Mouse (Mus musculus) kidney, adult 8-10 months (tissue): ENCODE results near the gene Wwox.
A peak's percentile ranks its signal among the peaks of the same experiment; 100 is the strongest.

ENCODE experiments used
- DNase-seq, 2 experiments: peaks; one replicate each; pipeline ENCODE4 v3.0.0; 2022

Gene Wwox

DNA sequence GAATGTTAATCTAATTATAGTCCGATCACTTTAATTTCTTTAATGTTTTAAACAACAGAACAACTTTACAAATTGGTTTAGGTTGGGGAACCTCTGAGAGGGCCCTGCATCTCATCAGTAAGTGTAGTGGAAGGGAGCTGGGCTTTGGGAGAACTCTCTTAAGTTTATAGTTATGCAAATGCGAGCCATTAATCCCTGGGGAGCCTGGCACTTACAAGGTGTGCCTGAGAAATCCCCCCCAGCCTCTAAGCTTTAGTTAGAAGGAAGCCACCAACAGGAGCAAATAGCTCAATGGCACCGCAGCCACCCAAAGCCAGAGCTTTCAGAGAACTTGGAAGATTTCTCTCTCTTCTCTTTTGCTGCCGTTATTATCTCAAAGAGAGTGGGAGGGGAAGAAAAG, 759.7 kb downstream of the Wwox start:
- DNase-seq: no peak

GRCm38 (mm10) chr8:115199616-115200150, 760.2 kb downstream of the Wwox start:
- DNase-seq: no peak

DNA sequence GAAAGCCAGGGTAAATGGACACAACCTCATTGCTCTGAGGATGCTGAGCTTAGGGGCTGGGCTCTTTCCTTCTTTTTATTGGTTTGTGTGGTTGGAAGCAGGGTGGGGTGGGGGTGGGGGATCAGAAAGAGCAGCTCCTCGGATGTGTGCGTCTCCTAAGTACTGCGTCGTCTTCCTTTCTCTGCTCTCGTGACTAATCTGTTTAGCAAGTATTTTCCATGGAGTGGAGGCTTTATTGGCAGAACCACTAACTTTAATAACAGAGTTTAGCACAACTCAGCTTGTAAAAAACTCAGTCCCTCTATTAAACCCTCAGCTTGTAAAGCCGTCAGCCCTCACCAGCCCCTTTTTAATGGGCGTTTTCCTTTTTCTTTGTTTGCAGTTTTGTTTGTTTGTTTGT, 762.3 kb downstream of the Wwox start:
- no peak for DNase-seq

GRCm38 (mm10) chr8:115207480-115207879, 768.0 kb downstream of the Wwox start:
- no peak for DNase-seq

GRCm38 (mm10) chr8:115208415-115209192, 769.1 kb downstream of the Wwox start:
- no peak for DNase-seq

- no peak for DNase-seq
Measured at GRCm38 (mm10) chr8:115210014-115210413, 770.6 kb downstream of the Wwox start.

DNA sequence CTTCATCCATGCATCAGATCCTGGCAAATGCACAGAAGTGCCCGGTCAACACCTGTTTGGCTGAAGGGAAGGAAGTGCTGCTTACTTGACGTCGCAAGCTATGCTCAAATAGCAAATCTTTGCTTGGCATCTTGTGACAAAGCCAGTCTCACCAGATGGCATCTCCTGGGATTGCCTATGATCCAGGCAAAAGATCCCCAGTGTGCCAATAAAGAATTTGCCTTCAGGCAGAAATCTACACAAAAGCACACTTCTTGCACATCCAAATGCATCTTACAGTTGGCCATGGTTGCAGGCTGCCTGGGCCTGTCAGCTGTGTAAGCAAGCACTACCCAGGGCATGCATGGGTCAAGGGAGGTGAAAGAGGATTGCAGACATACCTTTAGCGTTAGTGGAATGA, 773.7 kb downstream of the Wwox start:
- no peak for DNase-seq

GRCm38 (mm10) chr8:115214870-115215269, 775.4 kb downstream of the Wwox start:
- DNase-seq: no peak

DNA sequence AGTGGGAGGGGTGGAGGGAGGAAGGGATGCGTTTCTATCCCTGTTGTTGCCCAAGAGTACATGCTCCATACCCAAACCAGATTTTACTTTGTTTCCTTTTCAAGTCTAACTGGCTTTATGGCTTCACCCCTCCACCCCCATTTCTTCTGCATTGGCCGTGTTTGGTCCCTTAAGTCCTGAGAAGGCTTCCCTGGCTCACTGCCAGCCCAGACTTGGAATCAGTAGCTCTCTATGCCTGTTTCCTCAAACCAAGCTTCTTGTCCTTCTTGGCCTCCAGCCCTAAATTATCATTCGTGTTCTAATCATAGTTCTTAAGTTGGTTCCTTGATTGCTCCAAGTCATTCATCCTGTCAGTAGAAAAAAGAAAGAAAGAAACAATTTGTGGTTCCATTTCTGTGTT, 777.3 kb downstream of the Wwox start:
- no peak for DNase-seq

DNA sequence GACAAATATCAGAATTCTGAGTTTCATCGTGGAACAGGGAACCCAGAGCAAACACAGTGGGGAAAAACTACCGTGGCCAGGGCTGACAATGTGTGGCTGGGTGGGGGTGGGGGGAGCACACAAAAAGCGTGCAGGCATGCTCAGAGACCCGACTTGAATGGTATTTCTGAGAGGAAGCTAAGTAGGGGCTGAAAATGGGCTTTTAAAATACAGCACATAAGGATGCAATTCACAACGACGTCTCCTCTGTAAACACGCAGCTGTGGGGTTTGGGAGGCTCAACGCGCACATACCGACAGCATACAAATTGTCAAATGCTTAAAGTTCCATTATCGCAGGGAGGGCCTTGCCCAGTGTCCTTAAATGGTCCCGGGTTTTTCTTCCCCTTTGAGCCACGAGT, 783.1 kb downstream of the Wwox start:
- DNase-seq: no peak

DNA sequence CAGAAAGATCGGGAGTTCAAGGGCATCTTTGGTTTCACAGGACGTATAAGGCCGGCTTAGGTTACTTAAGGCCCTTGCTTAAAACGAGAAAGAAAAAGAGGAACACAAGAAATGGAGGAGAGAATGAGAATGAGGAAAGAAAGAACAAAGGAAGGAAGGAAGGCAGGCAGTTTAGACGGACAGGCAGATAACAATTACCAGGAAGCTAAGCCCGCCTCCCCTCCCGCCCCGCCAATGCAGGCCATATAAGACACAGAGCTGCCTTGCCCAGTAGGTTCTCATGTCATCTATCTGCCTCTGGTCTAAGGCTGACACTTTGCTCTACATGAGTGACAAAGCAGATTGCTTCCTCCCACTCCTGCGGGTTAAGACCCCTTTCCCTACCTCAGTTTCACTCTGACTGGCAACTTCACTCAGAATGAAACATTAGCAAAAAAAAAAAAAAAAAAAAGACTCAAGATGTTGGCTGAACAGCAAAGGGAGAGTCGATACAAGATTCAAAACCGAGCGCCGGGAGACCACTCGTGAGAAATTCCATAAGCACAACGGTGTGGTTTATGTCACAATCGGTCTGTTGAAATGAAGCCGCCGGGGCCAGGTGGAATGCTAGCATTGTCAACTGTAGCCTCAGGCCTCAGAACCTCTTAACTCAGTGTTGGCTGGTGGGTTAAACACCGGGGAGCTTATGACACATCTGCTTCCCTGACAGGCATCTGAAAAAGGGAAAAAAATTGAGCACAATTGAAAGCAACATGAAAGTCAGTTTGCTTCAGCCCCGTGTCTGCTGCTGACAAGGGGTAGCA, 787.5 kb downstream of the Wwox start:
- no peak for DNase-seq

GRCm38 (mm10) chr8:115228903-115229302, 789.4 kb downstream of the Wwox start:
- DNase-seq: no peak

DNA sequence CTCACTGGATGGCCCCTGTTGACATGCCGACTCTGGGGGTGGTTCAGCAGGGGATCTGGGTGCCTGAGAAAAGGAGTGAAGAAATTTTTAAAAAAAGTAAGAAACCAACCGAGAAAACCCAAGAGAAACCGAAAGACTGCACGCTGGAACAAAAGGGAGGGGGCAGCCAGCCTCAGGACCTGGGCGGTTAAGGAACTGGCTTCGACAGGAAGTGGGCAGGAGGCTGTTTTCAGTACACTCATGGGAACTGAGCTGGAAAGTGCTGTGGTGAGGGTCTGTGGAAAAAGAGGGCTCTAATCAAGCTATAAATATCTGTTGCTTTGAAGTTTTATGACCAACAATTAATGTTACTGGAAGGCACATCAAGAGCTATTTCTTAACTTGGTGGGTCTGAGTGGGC, 794.6 kb downstream of the Wwox start:
- DNase-seq: no peak

DNA sequence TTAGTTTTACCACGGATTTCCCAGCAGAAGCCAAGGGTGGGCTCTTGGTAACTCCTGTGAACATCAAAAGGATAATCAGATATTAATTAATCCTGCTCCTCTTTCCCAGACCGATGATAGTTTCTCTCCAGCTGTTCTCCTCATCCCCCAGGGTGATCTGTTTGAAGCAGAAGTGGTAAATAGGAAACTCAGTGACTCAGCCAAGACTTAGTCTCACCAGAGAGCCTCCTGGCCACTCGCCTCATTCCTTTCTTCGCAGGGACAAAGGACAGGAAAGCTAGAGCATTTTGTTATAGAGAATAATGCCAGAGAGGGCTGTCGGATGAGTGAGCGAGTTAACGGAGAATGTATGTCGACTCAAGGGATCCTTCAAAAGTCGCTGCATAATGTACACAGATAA, 798.1 kb downstream of the Wwox start:
- DNase-seq: no peak

DNA sequence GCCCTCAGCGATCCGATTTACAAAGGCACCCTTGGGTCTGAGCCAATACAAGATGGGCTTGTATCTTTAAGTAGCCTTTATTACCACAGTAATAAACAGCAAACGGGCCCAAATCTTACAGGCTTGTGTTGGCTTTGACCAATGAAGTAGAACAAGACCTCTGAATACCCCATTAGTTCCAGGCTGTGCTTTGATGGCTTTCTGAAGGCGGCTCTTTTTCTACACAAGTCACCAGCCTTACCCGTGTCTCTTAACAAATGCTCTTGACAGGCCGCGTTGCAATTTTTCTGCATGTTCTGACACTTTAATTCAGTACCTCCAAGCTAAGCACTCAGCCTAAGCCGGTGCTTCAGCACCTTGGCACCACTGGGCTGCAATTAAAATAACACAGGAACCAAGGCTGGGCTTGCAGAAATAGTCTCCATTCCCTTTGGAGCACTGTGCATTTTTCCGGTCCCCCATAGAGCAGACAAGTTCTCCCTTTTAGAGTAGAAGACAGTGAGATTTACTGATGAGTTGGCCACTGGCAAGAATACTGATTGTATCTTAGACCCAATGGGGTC, 804.1 kb downstream of the Wwox start:
- no peak for DNase-seq

- DNase-seq: peak in 1 of 2 experiments; percentile 11
Measured at GRCm38 (mm10) chr8:115249688-115250366, 810.4 kb downstream of the Wwox start.

GRCm38 (mm10) chr8:115255550-115255949, 816.1 kb downstream of the Wwox start:
- DNase-seq: no peak

GRCm38 (mm10) chr8:115257417-115257816, 818.0 kb downstream of the Wwox start:
- DNase-seq: no peak

DNA sequence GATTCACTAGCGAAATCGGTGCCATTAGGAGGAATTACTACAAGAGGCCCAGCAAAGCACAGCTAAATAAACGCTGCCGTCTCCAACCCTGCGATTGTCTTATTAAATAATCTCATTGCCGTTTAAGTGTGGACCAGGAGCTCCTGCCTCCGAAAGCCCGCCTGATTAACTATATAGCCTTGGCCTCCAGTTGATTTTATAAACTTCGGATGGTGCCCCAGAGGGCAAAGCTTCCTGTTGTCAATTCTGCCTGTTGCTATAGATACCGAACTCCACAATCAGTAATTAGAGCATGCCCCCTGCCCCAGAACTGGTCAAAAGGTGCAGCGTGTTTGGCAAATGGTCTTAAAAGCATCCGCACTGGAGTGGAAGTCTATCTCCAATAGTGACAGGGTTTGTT, 820.4 kb downstream of the Wwox start:
- no peak for DNase-seq

DNA sequence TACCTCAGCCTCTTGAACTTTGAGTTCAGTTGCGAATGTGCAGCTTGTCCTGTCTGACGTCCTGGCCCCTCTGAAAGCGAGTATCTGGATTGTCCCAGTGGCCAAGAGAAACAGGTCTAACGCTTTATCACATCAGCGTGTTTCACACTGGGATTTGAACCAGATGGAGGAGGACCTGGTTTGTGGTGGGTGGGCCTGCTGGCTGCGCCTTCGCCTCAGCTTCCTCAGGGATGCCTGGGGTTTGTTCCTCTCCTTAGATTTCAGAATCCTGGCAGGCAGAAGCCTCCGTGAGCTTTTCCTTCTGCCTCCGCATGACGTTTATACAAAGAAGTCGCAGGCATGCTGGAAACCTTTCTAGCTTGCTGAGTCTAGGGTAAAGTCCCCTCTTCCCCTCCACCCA, 827.7 kb downstream of the Wwox start:
- no peak for DNase-seq

DNA sequence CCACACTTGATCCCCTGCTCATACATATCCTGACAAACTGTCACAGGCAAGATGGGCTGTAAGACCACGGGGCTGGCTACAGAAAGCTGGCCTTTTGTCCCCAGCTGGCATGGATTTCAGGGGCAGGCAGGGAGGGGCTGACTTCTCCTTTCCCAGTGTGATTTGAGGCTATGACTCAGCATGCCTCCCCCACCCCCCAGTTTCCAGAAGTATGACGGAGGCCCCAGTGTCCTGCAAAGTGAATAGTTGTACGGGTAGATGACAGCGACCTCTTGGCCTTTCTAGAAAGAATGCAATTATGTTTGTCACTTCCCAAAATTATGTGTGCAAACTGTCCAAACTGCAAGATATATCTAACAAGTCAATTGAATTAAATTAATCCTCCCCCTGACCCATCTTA, 830.1 kb downstream of the Wwox start:
- no peak for DNase-seq

DNA sequence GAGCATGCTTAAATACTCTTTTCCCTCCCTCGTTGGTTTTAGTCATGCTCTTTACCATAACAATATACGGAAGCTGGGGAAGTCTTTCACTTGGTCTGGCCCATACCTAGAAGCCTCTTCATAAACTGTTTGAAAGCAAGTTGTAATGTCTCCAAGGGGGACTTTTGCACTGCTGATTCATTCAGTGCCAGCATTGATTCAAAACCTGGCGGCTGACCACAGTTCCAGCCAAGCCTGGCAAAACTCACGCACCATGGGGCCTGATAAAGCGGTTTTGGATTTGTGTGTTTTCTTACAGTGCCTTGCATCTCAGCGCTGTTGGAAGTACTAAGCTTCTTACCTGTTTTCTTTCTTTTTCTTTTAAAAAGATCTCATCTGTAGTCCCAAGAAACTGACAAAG, 834.5 kb downstream of the Wwox start:
- DNase-seq: no peak

- DNase-seq: no peak
Measured at GRCm38 (mm10) chr8:115276281-115276680, 836.8 kb downstream of the Wwox start.
